Mouse (Mus musculus): ENCODE measurements around the gene Ascl3. TPM values are rescaled to one million over a fixed set of nuclear protein-coding genes. Genes with fewer than 3 reads are reported as not detected.

Ascl3 gene
- polyA plus RNA-seq, 1 experiment from 2014 or later = not detected

GRCm38 (mm10) chr7:109752008-109752925 lies 20.7 kb upstream of the Ascl3 start, which contains the start of gene Tmem9b:
TSS of gene Tmem9b (minus strand) at chr7:109752875.
- Histone ChIP-seq H3K4me2 (ENCODE audit: low read depth, low read length) (peak within 1 kb of the TSS; percentile 87), H3K4me3 (ENCODE audit: low read length) (peak within 1 kb of the TSS; percentile 69), H3K4me1 (ENCODE audit: control insufficient read depth, insufficient read depth, low read length) (peaks cover 14% of the 10 kb centered on the region), H3K9me3 (replicated peaks; ENCODE audit: control insufficient read depth, low read length) (no peaks in the 10 kb centered on the region), H3K36me3 (ENCODE audit: control insufficient read depth, insufficient read depth) (no peaks in the 10 kb centered on the region), H3K9ac (ENCODE audit: low read length) (peak within 1 kb of the TSS; percentile 82), H3K27me3 (ENCODE audit: control insufficient read depth, insufficient read depth, low read length) (no peaks in the 10 kb centered on the region), H3K27ac (ENCODE audit: low read length) (peak within 1 kb of the TSS; percentile 75)
- ATAC-seq (replicated peaks; ENCODE audit: extremely low read depth, insufficient read depth, low FRiP score) = peak; percentile 90
- WGBS = under 1% methylated on average over 74 of the region's 74 CpGs

- peak overlapping the region; percentile 75 for H3K27ac ChIP-seq (ENCODE audit: low read length)
- H3K4me1 ChIP-seq (ENCODE audit: control insufficient read depth, insufficient read depth, low read length) = peaks cover 14% of the 10 kb centered on the region
- H3K9me3 ChIP-seq (replicated peaks; ENCODE audit: control insufficient read depth, low read length) = no peaks in the 10 kb centered on the region
- WGBS = 2% methylated on average over 13 of the region's 13 CpGs
- H3K36me3 ChIP-seq (ENCODE audit: control insufficient read depth, insufficient read depth) = peaks cover under 1% of the 10 kb centered on the region; the same call in 1 of the 2 replicates
- H3K9ac ChIP-seq (ENCODE audit: low read length) = peak overlapping the region; percentile 82
- no peaks in the 10 kb centered on the region for H3K27me3 ChIP-seq (ENCODE audit: control insufficient read depth, insufficient read depth, low read length)
- ATAC-seq (replicated peaks; ENCODE audit: extremely low read depth, insufficient read depth, low FRiP score) = no peak; the same call in 1 of the 2 replicates
- peak overlapping the region; percentile 69 for H3K4me3 ChIP-seq (ENCODE audit: low read length)
- H3K4me2 ChIP-seq (ENCODE audit: low read depth, low read length) = peak overlapping the region; percentile 87
Measured at GRCm38 (mm10) chr7:109751427-109752007, 20.0 kb upstream of the Ascl3 start.

GRCm38 (mm10) chr7:109747747-109748146 lies 16.2 kb upstream of the Ascl3 start:
- H3K9ac ChIP-seq (ENCODE audit: low read length) = no peak overlapping the region
- H3K4me1 ChIP-seq (ENCODE audit: control insufficient read depth, insufficient read depth, low read length) = peaks cover 9% of the 10 kb centered on the region
- WGBS = 49% methylated on average over 1 of the region's 1 CpGs
- H3K27ac ChIP-seq (ENCODE audit: low read length) = no peak overlapping the region
- no peaks in the 10 kb centered on the region for H3K9me3 ChIP-seq (replicated peaks; ENCODE audit: control insufficient read depth, low read length)
- no peak overlapping the region for H3K4me2 ChIP-seq (ENCODE audit: low read depth, low read length)
- peaks cover 22% of the 10 kb centered on the region for H3K36me3 ChIP-seq (ENCODE audit: control insufficient read depth, insufficient read depth)
- no peaks in the 10 kb centered on the region for H3K27me3 ChIP-seq (ENCODE audit: control insufficient read depth, insufficient read depth, low read length)
- H3K4me3 ChIP-seq (ENCODE audit: low read length) = no peak overlapping the region
- no peak for ATAC-seq (replicated peaks; ENCODE audit: extremely low read depth, insufficient read depth, low FRiP score)

- H3K4me3 ChIP-seq (ENCODE audit: low read length) = no peak overlapping the region
- ATAC-seq (replicated peaks; ENCODE audit: extremely low read depth, insufficient read depth, low FRiP score) = no peak
- H3K4me2 ChIP-seq (ENCODE audit: low read depth, low read length) = no peak overlapping the region
- no peaks in the 10 kb centered on the region for H3K27me3 ChIP-seq (ENCODE audit: control insufficient read depth, insufficient read depth, low read length)
- H3K27ac ChIP-seq (ENCODE audit: low read length) = no peak overlapping the region
- 82% methylated on average over 4 of the region's 4 CpGs for WGBS
- no peak overlapping the region for H3K9ac ChIP-seq (ENCODE audit: low read length)
- peaks cover 43% of the 10 kb centered on the region for H3K36me3 ChIP-seq (ENCODE audit: control insufficient read depth, insufficient read depth)
- H3K4me1 ChIP-seq (ENCODE audit: control insufficient read depth, insufficient read depth, low read length) = no peaks in the 10 kb centered on the region
- no peaks in the 10 kb centered on the region for H3K9me3 ChIP-seq (replicated peaks; ENCODE audit: control insufficient read depth, low read length)
Measured at GRCm38 (mm10) chr7:109741703-109742102, 10.2 kb upstream of the Ascl3 start.

- ATAC-seq (replicated peaks; ENCODE audit: extremely low read depth, insufficient read depth, low FRiP score) = no peak
- H3K27ac ChIP-seq (ENCODE audit: low read length) = no peak overlapping the region
- no peaks in the 10 kb centered on the region for H3K27me3 ChIP-seq (ENCODE audit: control insufficient read depth, insufficient read depth, low read length)
- H3K4me2 ChIP-seq (ENCODE audit: low read depth, low read length) = no peak overlapping the region
- no peak overlapping the region for H3K4me3 ChIP-seq (ENCODE audit: low read length)
- peaks cover 47% of the 10 kb centered on the region for H3K36me3 ChIP-seq (ENCODE audit: control insufficient read depth, insufficient read depth)
- 96% methylated on average over 1 of the region's 1 CpGs for WGBS
- H3K9me3 ChIP-seq (replicated peaks; ENCODE audit: control insufficient read depth, low read length) = no peaks in the 10 kb centered on the region
- no peak overlapping the region for H3K9ac ChIP-seq (ENCODE audit: low read length)
- no peaks in the 10 kb centered on the region for H3K4me1 ChIP-seq (ENCODE audit: control insufficient read depth, insufficient read depth, low read length)
Measured at GRCm38 (mm10) chr7:109741060-109741459, 9.5 kb upstream of the Ascl3 start.

GRCm38 (mm10) chr7:109739822-109740370 lies 8.4 kb upstream of the Ascl3 start:
- Histone ChIP-seq H3K9me3 (replicated peaks; ENCODE audit: control insufficient read depth, low read length) (no peaks in the 10 kb centered on the region), H3K36me3 (ENCODE audit: control insufficient read depth, insufficient read depth) (peaks cover 50% of the 10 kb centered on the region), H3K27ac (ENCODE audit: low read length) (no peak overlapping the region), H3K4me3 (ENCODE audit: low read length) (no peak overlapping the region), H3K27me3 (ENCODE audit: control insufficient read depth, insufficient read depth, low read length) (no peaks in the 10 kb centered on the region), H3K4me2 (ENCODE audit: low read depth, low read length) (no peak overlapping the region), H3K9ac (ENCODE audit: low read length) (no peak overlapping the region), H3K4me1 (ENCODE audit: control insufficient read depth, insufficient read depth, low read length) (no peaks in the 10 kb centered on the region)
- 56% methylated on average over 5 of the region's 5 CpGs for WGBS
- ATAC-seq (replicated peaks; ENCODE audit: extremely low read depth, insufficient read depth, low FRiP score) = no peak

GRCm38 (mm10) chr7:109734806-109735205 lies 3.3 kb upstream of the Ascl3 start:
- H3K9ac ChIP-seq (ENCODE audit: low read length) = no peak overlapping the region
- H3K4me1 ChIP-seq (ENCODE audit: control insufficient read depth, insufficient read depth, low read length) = no peaks in the 10 kb centered on the region; the same call in 1 of the 2 replicates
- H3K4me3 ChIP-seq (ENCODE audit: low read length) = no peak overlapping the region
- no peaks in the 10 kb centered on the region for H3K9me3 ChIP-seq (replicated peaks; ENCODE audit: control insufficient read depth, low read length)
- H3K4me2 ChIP-seq (ENCODE audit: low read depth, low read length) = no peak overlapping the region
- no peak for ATAC-seq (replicated peaks; ENCODE audit: extremely low read depth, insufficient read depth, low FRiP score)
- H3K27ac ChIP-seq (ENCODE audit: low read length) = no peak overlapping the region
- peaks cover 22% of the 10 kb centered on the region for H3K36me3 ChIP-seq (ENCODE audit: control insufficient read depth, insufficient read depth)
- no peaks in the 10 kb centered on the region for H3K27me3 ChIP-seq (ENCODE audit: control insufficient read depth, insufficient read depth, low read length)
- WGBS = 79% methylated on average over 4 of the region's 4 CpGs

GRCm38 (mm10) chr7:109723697-109724096 lies 7.8 kb downstream of the Ascl3 start, which contains the start of gene BC051019:
TSS of gene BC051019 (minus strand) at chr7:109723850.
- Histone ChIP-seq H3K36me3 (ENCODE audit: control insufficient read depth, insufficient read depth) (no peaks in the 10 kb centered on the region), H3K4me2 (ENCODE audit: low read depth, low read length) (no peak within 1 kb of the TSS), H3K9me3 (replicated peaks; ENCODE audit: control insufficient read depth, low read length) (peaks cover 3% of the 10 kb centered on the region), H3K4me3 (ENCODE audit: low read length) (no peak within 1 kb of the TSS), H3K4me1 (ENCODE audit: control insufficient read depth, insufficient read depth, low read length) (no peaks in the 10 kb centered on the region; the same call in 1 of the 2 replicates), H3K9ac (ENCODE audit: low read length) (no peak within 1 kb of the TSS), H3K27ac (ENCODE audit: low read length) (no peak within 1 kb of the TSS), H3K27me3 (ENCODE audit: control insufficient read depth, insufficient read depth, low read length) (no peaks in the 10 kb centered on the region)
- WGBS = 86% methylated on average over 5 of the region's 5 CpGs
- ATAC-seq (replicated peaks; ENCODE audit: extremely low read depth, insufficient read depth, low FRiP score) = no peak

- Histone ChIP-seq H3K27ac (ENCODE audit: low read length) (no peak overlapping the region), H3K4me1 (ENCODE audit: control insufficient read depth, insufficient read depth, low read length) (no peaks in the 10 kb centered on the region), H3K4me2 (ENCODE audit: low read depth, low read length) (no peak overlapping the region), H3K27me3 (ENCODE audit: control insufficient read depth, insufficient read depth, low read length) (no peaks in the 10 kb centered on the region), H3K9me3 (replicated peaks; ENCODE audit: control insufficient read depth, low read length) (peaks cover 3% of the 10 kb centered on the region), H3K9ac (ENCODE audit: low read length) (no peak overlapping the region), H3K36me3 (ENCODE audit: control insufficient read depth, insufficient read depth) (no peaks in the 10 kb centered on the region), H3K4me3 (ENCODE audit: low read length) (no peak overlapping the region)
- 93% methylated on average over 8 of the region's 8 CpGs for WGBS
- no peak for ATAC-seq (replicated peaks; ENCODE audit: extremely low read depth, insufficient read depth, low FRiP score)
Measured at GRCm38 (mm10) chr7:109723114-109723513, 8.4 kb downstream of the Ascl3 start.
